Mouse (Mus musculus): ENCODE measurements around the gene Glra4. TPM values are rescaled to one million over a fixed set of nuclear protein-coding genes. Genes with fewer than 3 reads are reported as not detected.

Gene Glra4
- polyA plus RNA-seq, 1 experiment from 2014 or later, result not detected

- 74% methylated on average over 4 of the region's 4 CpGs for WGBS
- no peaks in the 10 kb centered on the region for H3K9me3 ChIP-seq (ENCODE audit: control insufficient read depth)
- H3K27me3 ChIP-seq (replicated peaks; ENCODE audit: control insufficient read depth, insufficient read depth, low read length), result no peaks in the 10 kb centered on the region
- no peaks in the 10 kb centered on the region for H3K36me3 ChIP-seq (ENCODE audit: control insufficient read depth, insufficient read depth)
- H3K4me3 ChIP-seq (ENCODE audit: low read depth, low read length), result no peak overlapping the region
- H3K4me1 ChIP-seq (replicated peaks; ENCODE audit: control insufficient read depth, insufficient read depth, low read length), result no peaks in the 10 kb centered on the region
- no peak for ATAC-seq
- H3K9ac ChIP-seq (ENCODE audit: low read depth, low read length), result no peak overlapping the region
- no peak for TF ChIP-seq CTCF (IDR thresholded peaks at IDR 0.05; ENCODE audit: low read depth)
- no peak overlapping the region for H3K4me2 ChIP-seq (replicated peaks; ENCODE audit: low read depth)
- no peak overlapping the region for H3K27ac ChIP-seq (ENCODE audit: low read depth, low read length)
Measured at GRCm38 (mm10) chrX:136749329-136749728, 30.6 kb downstream of the Glra4 start.

DNA sequence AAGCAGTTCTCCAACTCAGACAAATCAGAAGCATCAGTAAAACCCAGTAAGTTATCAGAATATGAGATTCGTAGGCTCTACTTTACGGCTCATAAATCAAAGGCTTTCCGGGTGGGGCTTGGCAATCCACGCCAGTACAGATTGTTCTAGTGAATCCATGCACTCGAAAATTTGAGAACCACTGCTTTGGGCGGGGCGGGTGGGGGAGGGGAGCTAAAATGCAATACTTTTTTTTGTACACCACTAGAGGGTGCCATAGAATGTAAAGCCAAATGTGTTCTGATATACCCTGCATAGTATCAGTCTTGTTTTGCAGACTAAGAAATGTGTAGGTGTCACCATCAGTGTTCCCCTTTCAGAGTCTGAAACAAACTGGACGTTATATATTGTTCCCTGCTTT, 35.3 kb downstream of the Glra4 start:
- TF ChIP-seq CTCF (IDR thresholded peaks at IDR 0.05; ENCODE audit: low read depth), result peak; percentile 46
- no peaks in the 10 kb centered on the region for H3K9me3 ChIP-seq (ENCODE audit: control insufficient read depth)
- 55% methylated on average over 8 of the region's 8 CpGs for WGBS
- H3K4me1 ChIP-seq (replicated peaks; ENCODE audit: control insufficient read depth, insufficient read depth, low read length), result no peaks in the 10 kb centered on the region
- ATAC-seq, result no peak
- no peak overlapping the region for H3K4me3 ChIP-seq (ENCODE audit: low read depth, low read length)
- H3K9ac ChIP-seq (ENCODE audit: low read depth, low read length), result no peak overlapping the region
- H3K4me2 ChIP-seq (replicated peaks; ENCODE audit: low read depth), result no peak overlapping the region
- H3K27me3 ChIP-seq (replicated peaks; ENCODE audit: control insufficient read depth, insufficient read depth, low read length), result no peaks in the 10 kb centered on the region
- H3K27ac ChIP-seq (ENCODE audit: low read depth, low read length), result no peak overlapping the region
- no peaks in the 10 kb centered on the region for H3K36me3 ChIP-seq (ENCODE audit: control insufficient read depth, insufficient read depth)

- Histone ChIP-seq H3K9me3 (ENCODE audit: control insufficient read depth) (no peaks in the 10 kb centered on the region), H3K4me2 (replicated peaks; ENCODE audit: low read depth) (peak within 1 kb of the TSS; percentile 57), H3K36me3 (ENCODE audit: control insufficient read depth, insufficient read depth) (no peaks in the 10 kb centered on the region), H3K9ac (ENCODE audit: low read depth, low read length) (peak within 1 kb of the TSS; percentile 46; the same call in 1 of the 2 replicates), H3K27me3 (replicated peaks; ENCODE audit: control insufficient read depth, insufficient read depth, low read length) (no peaks in the 10 kb centered on the region), H3K4me1 (replicated peaks; ENCODE audit: control insufficient read depth, insufficient read depth, low read length) (no peaks in the 10 kb centered on the region), H3K27ac (ENCODE audit: low read depth, low read length) (peak within 1 kb of the TSS; percentile 82; the same call in 1 of the 2 replicates), H3K4me3 (ENCODE audit: low read depth, low read length) (peak within 1 kb of the TSS; percentile 45)
- TF ChIP-seq CTCF (IDR thresholded peaks at IDR 0.05; ENCODE audit: low read depth), result no peak
- no peak for ATAC-seq
- WGBS, result 85% methylated on average over 12 of the region's 12 CpGs
Measured at GRCm38 (mm10) chrX:136743459-136743858, 36.5 kb downstream of the Glra4 start, which contains the start of gene Morf4l2. Gene Morf4l2, minus strand, starts transcription at chrX:136743690.

DNA sequence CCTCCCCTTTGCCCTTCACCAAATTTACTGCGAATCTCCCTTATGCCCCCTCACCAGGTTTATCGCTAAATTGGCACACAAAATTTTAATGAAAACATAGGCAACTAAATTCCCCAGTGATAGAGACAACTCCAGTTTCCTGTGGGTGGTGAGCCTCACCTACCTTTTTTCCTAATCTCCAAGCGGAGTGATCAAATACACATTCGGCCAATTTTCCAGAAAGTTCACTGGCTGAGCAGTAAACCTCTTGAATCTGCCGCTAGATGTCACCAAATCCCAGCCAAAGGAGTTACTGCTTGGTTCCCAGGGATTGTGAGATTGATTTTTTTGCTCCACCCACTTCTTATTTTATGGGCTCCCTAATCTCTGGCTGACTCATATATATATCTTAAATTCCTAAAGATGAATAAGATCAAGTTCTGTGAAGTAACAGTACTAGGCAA, 37.3 kb downstream of the Glra4 start:
- Histone ChIP-seq H3K27me3 (replicated peaks; ENCODE audit: control insufficient read depth, insufficient read depth, low read length) (no peaks in the 10 kb centered on the region), H3K36me3 (ENCODE audit: control insufficient read depth, insufficient read depth) (no peaks in the 10 kb centered on the region), H3K27ac (ENCODE audit: low read depth, low read length) (peak overlapping the region; percentile 82; the same call in 1 of the 2 replicates), H3K9ac (ENCODE audit: low read depth, low read length) (peak overlapping the region; percentile 46; the same call in 1 of the 2 replicates), H3K4me1 (replicated peaks; ENCODE audit: control insufficient read depth, insufficient read depth, low read length) (no peaks in the 10 kb centered on the region), H3K4me3 (ENCODE audit: low read depth, low read length) (peak overlapping the region; percentile 45), H3K4me2 (replicated peaks; ENCODE audit: low read depth) (peak overlapping the region; percentile 57), H3K9me3 (ENCODE audit: control insufficient read depth) (no peaks in the 10 kb centered on the region)
- no peak for ATAC-seq
- WGBS, result 24% methylated on average over 5 of the region's 5 CpGs
- TF ChIP-seq CTCF (IDR thresholded peaks at IDR 0.05; ENCODE audit: low read depth), result peak; percentile 74

DNA sequence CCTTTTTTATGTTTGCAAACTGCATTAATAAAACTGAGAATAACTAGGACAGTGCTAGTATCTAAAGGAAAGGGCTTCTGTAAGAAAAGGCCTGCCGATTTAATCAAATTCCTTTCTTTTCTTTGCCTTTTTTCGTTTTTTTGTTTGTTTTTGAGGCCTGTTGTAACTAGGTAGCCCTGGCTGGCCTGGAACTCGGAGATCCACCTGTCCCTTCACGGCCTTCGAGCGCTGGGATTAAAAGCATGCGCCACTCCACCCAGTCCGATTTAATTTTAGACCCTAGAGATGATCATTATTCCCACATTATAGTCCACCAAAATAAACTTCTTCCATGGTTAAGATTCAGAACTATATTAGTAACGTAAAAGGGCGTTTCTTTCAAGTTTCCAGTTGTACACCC, 37.7 kb downstream of the Glra4 start:
- ATAC-seq, result no peak
- no peak for TF ChIP-seq CTCF (IDR thresholded peaks at IDR 0.05; ENCODE audit: low read depth)
- 24% methylated on average over 10 of the region's 10 CpGs for WGBS
- H3K4me1 ChIP-seq (replicated peaks; ENCODE audit: control insufficient read depth, insufficient read depth, low read length), result no peaks in the 10 kb centered on the region
- peak overlapping the region; percentile 82 for H3K27ac ChIP-seq (ENCODE audit: low read depth, low read length)
- H3K27me3 ChIP-seq (replicated peaks; ENCODE audit: control insufficient read depth, insufficient read depth, low read length), result no peaks in the 10 kb centered on the region
- H3K9ac ChIP-seq (ENCODE audit: low read depth, low read length), result peak overlapping the region; percentile 46
- H3K4me3 ChIP-seq (ENCODE audit: low read depth, low read length), result peak overlapping the region; percentile 45
- H3K9me3 ChIP-seq (ENCODE audit: control insufficient read depth), result no peaks in the 10 kb centered on the region
- no peaks in the 10 kb centered on the region for H3K36me3 ChIP-seq (ENCODE audit: control insufficient read depth, insufficient read depth)
- H3K4me2 ChIP-seq (replicated peaks; ENCODE audit: low read depth), result peak overlapping the region; percentile 57

DNA sequence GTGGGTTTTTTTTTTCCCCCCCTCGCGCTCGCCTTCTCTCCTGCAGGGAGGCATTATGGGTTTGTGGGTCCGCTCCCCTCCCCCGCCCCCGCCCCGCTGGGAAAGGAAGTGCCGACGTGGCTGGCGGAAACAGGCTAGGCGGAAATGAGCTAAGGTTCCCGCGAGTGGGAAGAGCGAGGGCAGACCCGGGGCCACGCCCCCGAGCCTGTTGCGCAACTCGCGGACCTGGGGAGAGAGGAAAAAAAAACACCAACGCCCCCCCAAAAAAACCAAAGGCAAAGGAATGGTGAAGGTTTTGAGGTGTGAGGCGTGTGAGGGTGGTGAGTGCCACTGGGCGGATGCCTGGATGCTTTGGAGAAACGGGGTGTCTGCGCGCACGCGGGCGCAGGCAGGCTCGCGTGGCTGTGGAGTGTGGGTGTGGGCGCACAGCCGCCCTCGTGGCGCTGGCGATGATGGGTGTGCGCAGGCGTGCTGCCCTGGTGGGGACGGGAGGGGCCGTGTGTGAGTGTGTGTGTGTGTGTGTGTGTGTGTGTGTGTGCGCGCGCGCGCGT, 38.2 kb downstream of the Glra4 start:
- Histone ChIP-seq H3K36me3 (ENCODE audit: control insufficient read depth, insufficient read depth) (no peaks in the 10 kb centered on the region), H3K4me3 (ENCODE audit: low read depth, low read length) (peak overlapping the region; percentile 45), H3K27me3 (replicated peaks; ENCODE audit: control insufficient read depth, insufficient read depth, low read length) (no peaks in the 10 kb centered on the region), H3K27ac (ENCODE audit: low read depth, low read length) (peak overlapping the region; percentile 82), H3K9ac (ENCODE audit: low read depth, low read length) (peak overlapping the region; percentile 46; the same call in 1 of the 2 replicates), H3K4me2 (replicated peaks; ENCODE audit: low read depth) (peak overlapping the region; percentile 57), H3K4me1 (replicated peaks; ENCODE audit: control insufficient read depth, insufficient read depth, low read length) (no peaks in the 10 kb centered on the region), H3K9me3 (ENCODE audit: control insufficient read depth) (no peaks in the 10 kb centered on the region)
- TF ChIP-seq CTCF (IDR thresholded peaks at IDR 0.05; ENCODE audit: low read depth), result no peak
- 27% methylated on average over 45 of the region's 46 CpGs for WGBS
- ATAC-seq, result peak; percentile 71

All from intestine, postnatal 0 days (tissue).